19 mouse cellular contexts compared by ENCODE assay signal in genomic region chr4:118227398-118227797, GRCm38 (mm10).
"Had no signal": no experiment of that assay in that cellular context is flagged by ENCODE, and none has a peak within 500 bp of the region (broad histone marks: within the 10 kb centered on the region; RNA-seq: fewer than 3 reads in every experiment).

No protein-coding gene starts in this region.

- H3K9ac ChIP-seq: intestine, embryonic 15.5 days; limb, embryonic 13.5 days; lung, embryonic 15.5 days; midbrain, embryonic 13.5 days; stomach, embryonic 15.5 days had no signal

- ATAC-seq: intestine, embryonic 15.5 days; midbrain, embryonic 13.5 days had no signal

- H3K4me3 ChIP-seq: intestine, embryonic 15.5 days; layer of hippocampus, adult 2 months; limb, embryonic 10.5 days; limb, embryonic 13.5 days; lung, embryonic 15.5 days; midbrain, embryonic 10.5 days; midbrain, embryonic 13.5 days; stomach, embryonic 15.5 days had no signal

- H3K27ac ChIP-seq: intestine, embryonic 15.5 days; layer of hippocampus, adult 2 months; limb, embryonic 10.5 days; limb, embryonic 13.5 days; lung, embryonic 15.5 days; midbrain, embryonic 10.5 days; midbrain, embryonic 13.5 days; stomach, embryonic 15.5 days had no signal

- H3K4me2 ChIP-seq: intestine, embryonic 15.5 days; limb, embryonic 13.5 days; lung, embryonic 15.5 days; midbrain, embryonic 13.5 days; stomach, embryonic 15.5 days had no signal

- H3K27me3 ChIP-seq: intestine, embryonic 15.5 days; limb, embryonic 13.5 days; lung, embryonic 15.5 days; midbrain, embryonic 13.5 days; stomach, embryonic 15.5 days had no signal

- H3K4me1 ChIP-seq: intestine, embryonic 15.5 days; limb, embryonic 10.5 days; limb, embryonic 13.5 days; megakaryocyte, embryonic 14.5 days; midbrain, embryonic 13.5 days; stomach, embryonic 15.5 days had no signal

- H3K9me3 ChIP-seq: intestine, embryonic 15.5 days; limb, embryonic 10.5 days; limb, embryonic 13.5 days; lung, embryonic 15.5 days; megakaryocyte, embryonic 14.5 days; midbrain, embryonic 10.5 days; midbrain, embryonic 13.5 days; stomach, embryonic 15.5 days had no signal

- DNase-seq: kidney, adult 18-20 months; kidney, adult 9 months; kidney, postnatal 25 days; layer of hippocampus, adult 9-11 months; lung, adult 18-20 months; lung, postnatal 10 days; lung, postnatal 36 days; right cerebral cortex, postnatal 25 days; spleen, adult 18-20 months; thymus, postnatal 25 days had no signal
